Mouse (Mus musculus): Measurements from ENCODE around the gene Prpf38b.

DNA sequence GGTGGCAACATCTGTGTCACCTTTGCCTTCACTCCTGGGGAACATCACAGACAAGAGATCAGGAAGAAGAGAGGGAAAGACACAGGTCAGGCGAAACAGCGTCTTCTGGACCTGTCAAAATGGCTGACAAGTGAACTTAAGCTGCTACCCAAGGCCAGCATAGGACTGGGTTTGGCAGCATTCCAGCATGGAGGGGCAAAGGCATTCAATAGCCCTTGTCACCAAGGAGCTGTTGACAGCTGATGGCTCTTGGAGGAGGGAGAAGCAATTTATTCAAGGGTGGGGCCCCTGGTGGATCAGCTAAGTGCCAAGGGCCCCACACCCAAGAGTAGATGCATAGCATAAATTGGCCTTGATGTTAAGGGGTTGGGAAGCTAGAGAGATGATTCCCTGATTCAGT lies 32.4 kb downstream of the Prpf38b start:
- TF ChIP-seq CTCF (IDR thresholded peaks at IDR 0.05; ENCODE audit: low read depth, low read length) (no peak), POLR2A (IDR thresholded peaks at IDR 0.05; ENCODE audit: borderline replicate concordance, low read depth, low read length) (no peak)

Data from bone marrow macrophage, adult 2 months (primary cell).